Mouse (Mus musculus) stomach, postnatal 0 days (tissue): ENCODE measurements at regions not wholly inside any gene's neighbourhood (a gene's known extent, or its start where the extent isn't known, plus 50 kb on each side); places are given as distances from the start of the nearest gene placed in this dataset.

Experiments used
- CTCF ChIP-seq: IDR thresholded peaks from 2 replicates; pipeline ENCODE4 v1.5.1; 2016; ENCODE audit warnings: antibody characterized with exemption, low read depth, mild to moderate bottlenecking, moderate library complexity
- EP300 ChIP-seq: optimal IDR thresholded peaks from 2 replicates; pipeline ENCODE3; 2016; ENCODE audit warnings: antibody characterized with exemption

DNA sequence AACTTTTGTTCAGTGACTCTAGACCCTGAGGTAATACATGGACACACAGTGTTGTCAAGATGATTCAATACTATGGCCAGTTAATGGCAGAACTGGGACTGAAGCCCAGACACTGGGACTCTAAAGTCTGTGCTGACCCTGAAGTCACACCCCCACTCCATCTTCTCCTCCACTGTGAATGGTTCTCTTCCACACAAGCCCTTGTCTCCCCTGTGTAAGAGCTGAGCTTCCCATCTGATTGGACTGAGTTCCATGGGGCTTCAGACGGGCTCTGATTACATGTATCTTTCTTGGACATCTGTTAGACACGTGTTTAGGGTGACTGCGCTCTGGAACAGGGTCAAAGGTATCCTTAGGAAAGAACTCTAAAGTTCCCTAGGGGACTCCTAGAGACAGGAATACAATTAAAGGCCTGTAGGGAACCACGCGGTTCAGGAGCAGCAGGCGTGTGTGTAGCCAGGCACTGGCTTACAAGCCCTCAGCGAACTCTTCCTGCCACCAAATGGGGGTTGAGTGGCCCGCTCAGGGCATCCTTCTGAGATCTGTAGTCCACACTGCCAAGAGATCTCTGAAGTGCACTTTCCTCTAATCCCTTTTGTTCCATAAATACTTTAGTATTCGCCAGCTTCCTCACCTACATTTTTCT, 87.4 kb downstream of the Gm10604 start:
- no peak for TF ChIP-seq EP300
- no peak for TF ChIP-seq CTCF
